Mouse (Mus musculus) c-Kit-positive CD71-positive TER-119-negative erythroid progenitor cells, embryonic 14.5 days (primary cell): ENCODE measurements around the gene Il12a.

Experiments
- DNase-seq: peaks from one replicate; pipeline ENCODE4 v3.0.0-alpha.2; 2013; ENCODE audit warnings: low read depth

Il12a gene

GRCm38 (mm10) chr3:68686852-68687560, 3.4 kb upstream of the Il12a start:
- DNase-seq, result no peak

GRCm38 (mm10) chr3:68689346-68689745, 1.1 kb upstream of the Il12a start:
- DNase-seq, result no peak

- no peak for DNase-seq
Measured at GRCm38 (mm10) chr3:68691100-68691778, 795 bp downstream of the Il12a start.

GRCm38 (mm10) chr3:68691938-68692599, 1.6 kb downstream of the Il12a start:
- no peak for DNase-seq

- no peak for DNase-seq
Measured at GRCm38 (mm10) chr3:68692600-68693225, 2.3 kb downstream of the Il12a start.

GRCm38 (mm10) chr3:68693441-68694048, 3.1 kb downstream of the Il12a start:
- DNase-seq, result no peak

- DNase-seq, result no peak
Measured at GRCm38 (mm10) chr3:68695321-68695720, 4.9 kb downstream of the Il12a start.

GRCm38 (mm10) chr3:68696495-68697200, 6.2 kb downstream of the Il12a start:
- no peak for DNase-seq

GRCm38 (mm10) chr3:68698601-68699000, 8.2 kb downstream of the Il12a start:
- DNase-seq, result no peak

GRCm38 (mm10) chr3:68700091-68700490, 9.6 kb downstream of the Il12a start:
- DNase-seq, result no peak

GRCm38 (mm10) chr3:68706307-68706706, 15.9 kb downstream of the Il12a start:
- no peak for DNase-seq

- peak; percentile 22 for DNase-seq
Measured at GRCm38 (mm10) chr3:68708230-68708629, 17.8 kb downstream of the Il12a start.

- peak; percentile 47 for DNase-seq
Measured at GRCm38 (mm10) chr3:68709198-68709797, 18.9 kb downstream of the Il12a start.

- no peak for DNase-seq
Measured at GRCm38 (mm10) chr3:68710436-68710835, 20.0 kb downstream of the Il12a start.

- DNase-seq, result no peak
Measured at GRCm38 (mm10) chr3:68711510-68711909, 21.1 kb downstream of the Il12a start.

- DNase-seq, result peak; percentile 46
Measured at GRCm38 (mm10) chr3:68713550-68713949, 23.1 kb downstream of the Il12a start.

GRCm38 (mm10) chr3:68717346-68717745, 26.9 kb downstream of the Il12a start:
- peak; percentile 51 for DNase-seq

- DNase-seq, result no peak
Measured at GRCm38 (mm10) chr3:68719229-68719819, 28.9 kb downstream of the Il12a start.

- no peak for DNase-seq
Measured at GRCm38 (mm10) chr3:68720258-68720657, 29.8 kb downstream of the Il12a start.

- DNase-seq, result no peak
Measured at GRCm38 (mm10) chr3:68741955-68742354, 51.5 kb downstream of the Il12a start.
